Mouse (Mus musculus) hindbrain, embryonic 15.5 days (tissue): Measurements from ENCODE around the gene Vasn. TPM values are rescaled to one million over a fixed set of nuclear protein-coding genes. Genes with fewer than 3 reads are reported as not detected.

Experiments
- ATAC-seq: fragments of 200-750 bp; cut with Nextera tagmentation; 2 replicates; pipeline ENCODE4 v1.8.0; 2017; ENCODE audit warnings: low read depth, moderate number of reproducible peaks, moderate TSS enrichment; ENCODE audit not compliant: low FRiP score
- H3K27ac ChIP-seq: fragments of 300-500 bp; sonication (generic); replicated peaks from 2 replicates; pipeline ENCODE4 v1.5.1; 2015; ENCODE audit warnings: mild to moderate bottlenecking, inconsistent platforms
- H3K27me3 ChIP-seq: fragments of 300-500 bp; sonication (generic); 2 replicates; pipeline ENCODE4 v1.6.1; 2015; ENCODE audit warnings: control low read depth, inconsistent platforms
- H3K36me3 ChIP-seq: fragments of 300-500 bp; sonication (generic); 2 replicates; pipeline ENCODE4 v1.6.1; 2015; ENCODE audit warnings: control low read depth, inconsistent platforms
- H3K4me1 ChIP-seq: fragments of 300-500 bp; sonication (generic); replicated peaks from 2 replicates; pipeline ENCODE4 v1.6.1; 2015; ENCODE audit warnings: control low read depth, inconsistent platforms
- H3K4me2 ChIP-seq: fragments of 300-500 bp; sonication (generic); 2 replicates; pipeline ENCODE4 v1.6.1; 2015; ENCODE audit warnings: moderate library complexity, mild to moderate bottlenecking, inconsistent platforms
- H3K4me3 ChIP-seq: fragments of 300-500 bp; sonication (generic); 2 replicates; pipeline ENCODE4 v1.5.1; 2015; ENCODE audit warnings: mild to moderate bottlenecking, inconsistent platforms
- H3K9ac ChIP-seq: fragments of 300-500 bp; sonication (generic); 2 replicates; pipeline ENCODE4 v1.6.1; 2015; ENCODE audit warnings: inconsistent platforms
- H3K9me3 ChIP-seq: fragments of 300-500 bp; sonication (generic); 2 replicates; pipeline ENCODE4 v1.6.1; 2016; ENCODE audit warnings: control low read depth, inconsistent platforms
- WGBS: fragments of 180-500 bp; shearing (Covaris S2); methylation state at CpG from one replicate; pipeline ENCODE4 v1.1.7; 2015; 5-methylcytosine and 5-hydroxymethylcytosine counted together
- polyA plus RNA-seq: library from polyadenylated mRNA; unstranded; fragments of >200 nt; fragmentation: Nextera tagmentation; extraction: Ambion mirVana; gene quantifications from 2 replicates; pipeline ENCODE4 v1.2.1, GENCODE M21; 2015

The Vasn gene
- polyA plus RNA-seq, 1 experiment from 2014 or later, result 5.9 TPM

GRCm38 (mm10) chr16:4655764-4656570 is 16.2 kb downstream of the Vasn start:
- Histone ChIP-seq H3K4me2 (no peak overlapping the region), H3K4me3 (no peak overlapping the region), H3K4me1 (peaks cover 17% of the 10 kb centered on the region), H3K9ac (no peak overlapping the region), H3K36me3 (peaks cover 4% of the 10 kb centered on the region; the same call in 1 of the 2 replicates), H3K27me3 (no peaks in the 10 kb centered on the region), H3K9me3 (no peaks in the 10 kb centered on the region), H3K27ac (no peak overlapping the region)
- no peak for ATAC-seq
- 48% methylated on average over 11 of the region's 11 CpGs for WGBS

- no peak for ATAC-seq
- H3K27ac ChIP-seq, result no peak overlapping the region
These were observed 16.9 kb downstream of the Vasn start for GRCm38 (mm10) chr16:4656571-4657081.

GRCm38 (mm10) chr16:4658781-4659245 is 19.1 kb downstream of the Vasn start:
- no peaks in the 10 kb centered on the region for H3K9me3 ChIP-seq
- no peak overlapping the region for H3K4me3 ChIP-seq
- H3K36me3 ChIP-seq, result peaks cover 14% of the 10 kb centered on the region
- WGBS, result 31% methylated on average over 11 of the region's 11 CpGs
- H3K9ac ChIP-seq, result no peak overlapping the region
- no peak overlapping the region for H3K4me2 ChIP-seq
- H3K4me1 ChIP-seq, result peaks cover 17% of the 10 kb centered on the region
- H3K27me3 ChIP-seq, result no peaks in the 10 kb centered on the region
- peak; percentile 70 for ATAC-seq
- H3K27ac ChIP-seq, result peak overlapping the region; percentile 40; the same call in 1 of the 2 replicates

More at GRCm38 (mm10) chr16:4656571-4657081, 16.9 kb downstream of the Vasn start:
- peaks cover 9% of the 10 kb centered on the region for H3K36me3 ChIP-seq
- no peaks in the 10 kb centered on the region for H3K27me3 ChIP-seq
- no peak overlapping the region for H3K4me3 ChIP-seq
- H3K4me2 ChIP-seq, result no peak overlapping the region
- H3K9ac ChIP-seq, result no peak overlapping the region
- peaks cover 17% of the 10 kb centered on the region for H3K4me1 ChIP-seq
- WGBS, result 72% methylated on average over 9 of the region's 9 CpGs
- H3K9me3 ChIP-seq, result no peaks in the 10 kb centered on the region

- Histone ChIP-seq H3K4me2 (no peak overlapping the region), H3K9me3 (no peaks in the 10 kb centered on the region), H3K9ac (no peak overlapping the region), H3K36me3 (peaks cover 14% of the 10 kb centered on the region), H3K27ac (peak overlapping the region; percentile 40), H3K27me3 (no peaks in the 10 kb centered on the region), H3K4me1 (peaks cover 17% of the 10 kb centered on the region), H3K4me3 (no peak overlapping the region)
- ATAC-seq, result no peak
- 25% methylated on average over 2 of the region's 2 CpGs for WGBS
These were observed 19.6 kb downstream of the Vasn start for GRCm38 (mm10) chr16:4659326-4659725.

- Histone ChIP-seq H3K27me3 (no peaks in the 10 kb centered on the region), H3K36me3 (peaks cover 23% of the 10 kb centered on the region), H3K27ac (no peak overlapping the region), H3K4me2 (no peak overlapping the region), H3K4me3 (no peak overlapping the region), H3K9ac (no peak overlapping the region), H3K4me1 (peaks cover 8% of the 10 kb centered on the region), H3K9me3 (no peaks in the 10 kb centered on the region)
- 78% methylated on average over 2 of the region's 2 CpGs for WGBS
- ATAC-seq, result no peak
These were observed 21.9 kb downstream of the Vasn start for GRCm38 (mm10) chr16:4661605-4662004.

GRCm38 (mm10) chr16:4663806-4664205 is 24.1 kb downstream of the Vasn start:
- Histone ChIP-seq H3K4me2 (no peak overlapping the region), H3K9ac (no peak overlapping the region), H3K27ac (no peak overlapping the region), H3K9me3 (no peaks in the 10 kb centered on the region), H3K4me3 (no peak overlapping the region), H3K27me3 (no peaks in the 10 kb centered on the region), H3K4me1 (peaks cover 7% of the 10 kb centered on the region), H3K36me3 (peaks cover 27% of the 10 kb centered on the region)
- ATAC-seq, result no peak
- WGBS, result 86% methylated on average over 2 of the region's 2 CpGs

GRCm38 (mm10) chr16:4665726-4666125 is 26.0 kb downstream of the Vasn start:
- 93% methylated on average over 2 of the region's 2 CpGs for WGBS
- Histone ChIP-seq H3K9me3 (no peaks in the 10 kb centered on the region), H3K27ac (no peak overlapping the region), H3K4me3 (no peak overlapping the region), H3K4me2 (no peak overlapping the region), H3K27me3 (no peaks in the 10 kb centered on the region), H3K9ac (no peak overlapping the region), H3K4me1 (no peaks in the 10 kb centered on the region), H3K36me3 (peaks cover 38% of the 10 kb centered on the region)
- ATAC-seq, result no peak

GRCm38 (mm10) chr16:4667190-4667808 is 27.6 kb downstream of the Vasn start:
- Histone ChIP-seq H3K4me1 (no peaks in the 10 kb centered on the region), H3K9ac (no peak overlapping the region), H3K27me3 (no peaks in the 10 kb centered on the region), H3K36me3 (peaks cover 28% of the 10 kb centered on the region), H3K4me2 (no peak overlapping the region), H3K9me3 (no peaks in the 10 kb centered on the region), H3K27ac (no peak overlapping the region), H3K4me3 (no peak overlapping the region)
- 35% methylated on average over 3 of the region's 3 CpGs for WGBS
- peak; percentile 90; the same call in 1 of the 2 replicates for ATAC-seq

GRCm38 (mm10) chr16:4670317-4670716 is 30.6 kb downstream of the Vasn start:
- Histone ChIP-seq H3K27ac (no peak overlapping the region), H3K4me1 (no peaks in the 10 kb centered on the region), H3K4me3 (no peak overlapping the region), H3K9me3 (no peaks in the 10 kb centered on the region), H3K9ac (no peak overlapping the region), H3K27me3 (no peaks in the 10 kb centered on the region), H3K4me2 (no peak overlapping the region), H3K36me3 (peaks cover 34% of the 10 kb centered on the region)
- no peak for ATAC-seq
- 82% methylated on average over 5 of the region's 5 CpGs for WGBS

- Histone ChIP-seq H3K27me3 (no peaks in the 10 kb centered on the region), H3K9ac (no peak overlapping the region), H3K4me2 (no peak overlapping the region), H3K36me3 (peaks cover 29% of the 10 kb centered on the region), H3K4me1 (peaks cover 14% of the 10 kb centered on the region), H3K4me3 (no peak overlapping the region), H3K9me3 (no peaks in the 10 kb centered on the region), H3K27ac (no peak overlapping the region)
- no peak for ATAC-seq
- 86% methylated on average over 4 of the region's 4 CpGs for WGBS
These were observed 34.4 kb downstream of the Vasn start for GRCm38 (mm10) chr16:4674091-4674490.

- Histone ChIP-seq H3K4me2 (no peak overlapping the region), H3K4me3 (no peak overlapping the region), H3K9me3 (no peaks in the 10 kb centered on the region), H3K27ac (no peak overlapping the region), H3K9ac (no peak overlapping the region), H3K4me1 (peaks cover 14% of the 10 kb centered on the region), H3K27me3 (no peaks in the 10 kb centered on the region), H3K36me3 (peaks cover 17% of the 10 kb centered on the region)
- ATAC-seq, result no peak
- WGBS, result 92% methylated on average over 5 of the region's 5 CpGs
These were observed 37.1 kb downstream of the Vasn start for GRCm38 (mm10) chr16:4676836-4677235.

- WGBS, result 91% methylated on average over 5 of the region's 5 CpGs
- H3K4me3 ChIP-seq, result no peak overlapping the region; the same call in 1 of the 2 replicates
- H3K9me3 ChIP-seq, result no peaks in the 10 kb centered on the region
- no peak overlapping the region for H3K27ac ChIP-seq
- no peaks in the 10 kb centered on the region for H3K27me3 ChIP-seq
- H3K36me3 ChIP-seq, result peaks cover 17% of the 10 kb centered on the region
- H3K4me2 ChIP-seq, result peak overlapping the region; percentile 89
- ATAC-seq, result no peak
- peaks cover 18% of the 10 kb centered on the region for H3K4me1 ChIP-seq
- H3K9ac ChIP-seq, result no peak overlapping the region
These were observed 38.3 kb downstream of the Vasn start for GRCm38 (mm10) chr16:4678080-4678479.
